Mouse (Mus musculus) G1E (cell line): ENCODE measurements around the gene Tbc1d16. TPM values are rescaled to one million over a fixed set of nuclear protein-coding genes. Genes with fewer than 3 reads are reported as not detected.

Experiments used
- ATAC-seq: 2 replicates; pipeline ENCODE4 v1.8.0; 2016; ENCODE audit warnings: mild to moderate bottlenecking; ENCODE audit not compliant: insufficient number of reproducible peaks, poor library complexity, low FRiP score, severe bottlenecking; ENCODE audit errors: extremely low read depth
- DNase-seq: peaks from one replicate; pipeline ENCODE4 v3.0.0; 2012; ENCODE audit warnings: low spot score
- H3K27me3 ChIP-seq: 2 replicates; pipeline ENCODE4 v1.6.1; 2012; ENCODE audit warnings: mild to moderate bottlenecking, low read length, inconsistent platforms; ENCODE audit not compliant: insufficient read depth
- H3K36me3 ChIP-seq: replicated peaks from 2 replicates; pipeline ENCODE3; 2012; ENCODE audit warnings: mild to moderate bottlenecking, inconsistent platforms
- H3K4me1 ChIP-seq: 2 replicates; pipeline ENCODE4 v1.6.1; 2012; ENCODE audit warnings: low read depth, low read length, inconsistent platforms, mixed read lengths; ENCODE audit not compliant: insufficient read depth
- H3K4me3 ChIP-seq: 2 replicates; pipeline ENCODE4 v1.5.1; 2012; ENCODE audit warnings: low read depth, mild to moderate bottlenecking, inconsistent platforms, low read length, moderate library complexity, mixed read lengths
- H3K9me3 ChIP-seq: replicated peaks from 2 replicates; pipeline ENCODE4 v1.6.1; 2012; ENCODE audit warnings: inconsistent platforms
- CTCF ChIP-seq: IDR thresholded peaks from 2 replicates; pipeline ENCODE4 v1.5.1; 2012; ENCODE audit warnings: low read depth, low read length, inconsistent platforms, mixed read lengths
- GATA1 ChIP-seq: IDR thresholded peaks from 2 replicates; pipeline ENCODE4 v1.6.1; 2012; ENCODE audit warnings: borderline replicate concordance, low read length, inconsistent platforms, mixed read lengths
- GATA2 ChIP-seq: IDR thresholded peaks from 2 replicates; pipeline ENCODE4 v1.6.1; 2012; ENCODE audit warnings: low read depth, low read length, inconsistent platforms, borderline replicate concordance
- POLR2AphosphoS5 ChIP-seq: IDR thresholded peaks from 2 replicates; pipeline ENCODE4 v1.6.1; 2012; ENCODE audit warnings: low read depth, low read length, inconsistent platforms; ENCODE audit not compliant: insufficient replicate concordance
- TAL1 ChIP-seq: conservative IDR thresholded peaks from 2 replicates; pipeline ENCODE4 v1.6.1; 2012; ENCODE audit warnings: low read depth, low read length, inconsistent platforms, mixed read lengths
- polyA plus RNA-seq: library from polyadenylated mRNA; stranded (reverse); fragments of >175 nt; gene quantifications from 2 replicates; pipeline ENCODE4 v1.2.3, GENCODE M21; 2012
- total RNA-seq, 2 experiments: library from RNA; stranded (forward) in 1 of 2; stranded (reverse) in 1 of 2; fragments of 200-1000 nt in 1 of 2; fragments of >200 nt in 1 of 2; fragmentation: Nextera tagmentation in 1 of 2; gene quantifications; 2 replicates each; pipeline ENCODE4 v1.2.3; 2014 to 2017

Gene Tbc1d16
- total and polyA plus RNA-seq, 3 experiments, result 0.05 TPM; not detected in 2

DNA sequence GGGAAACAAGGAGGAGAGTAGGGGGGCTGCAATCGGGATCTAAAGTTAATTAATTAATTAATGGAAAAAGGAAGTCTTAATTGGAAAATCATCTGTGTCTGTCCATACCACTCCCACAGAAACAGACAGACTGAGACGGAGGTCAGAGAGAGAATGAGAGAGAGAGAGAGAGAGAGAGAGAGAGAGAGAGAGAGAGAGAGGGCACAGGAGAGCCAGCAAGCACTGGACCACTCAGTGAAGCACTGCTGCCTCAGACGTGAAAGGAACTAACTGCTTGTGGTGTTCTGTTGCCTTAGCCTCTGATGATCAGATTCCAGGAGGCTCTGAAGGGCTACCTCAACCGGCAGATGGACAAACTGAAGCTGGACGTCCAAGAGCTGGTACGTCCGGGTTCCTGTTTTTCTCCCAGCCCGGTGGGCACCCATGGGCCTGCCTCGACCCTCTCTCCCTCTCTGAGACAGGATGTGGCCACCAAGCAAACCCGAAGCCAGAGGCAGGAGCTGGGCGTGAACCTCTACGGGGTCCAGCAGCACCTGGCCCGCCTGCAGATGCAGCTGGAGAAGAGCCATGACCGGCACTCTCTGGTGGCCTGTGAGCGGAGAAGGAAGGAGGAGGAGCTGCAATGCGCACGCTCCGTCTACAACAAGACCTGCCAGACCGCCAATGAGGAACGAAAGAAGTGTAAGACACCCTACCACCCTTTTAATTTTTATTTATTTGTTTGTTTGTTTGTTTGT, 9.4 kb upstream of the Tbc1d16 start:
- no peak for ATAC-seq
- Histone ChIP-seq H3K9me3 (peaks cover 57% of the 10 kb centered on the region), H3K36me3 (no peaks in the 10 kb centered on the region), H3K4me1 (no peaks in the 10 kb centered on the region), H3K27me3 (no peaks in the 10 kb centered on the region), H3K4me3 (no peak overlapping the region)
- DNase-seq, result no peak
- TF ChIP-seq GATA2 (no peak), POLR2AphosphoS5 (no peak), GATA1 (no peak), TAL1 (no peak), CTCF (no peak)

DNA sequence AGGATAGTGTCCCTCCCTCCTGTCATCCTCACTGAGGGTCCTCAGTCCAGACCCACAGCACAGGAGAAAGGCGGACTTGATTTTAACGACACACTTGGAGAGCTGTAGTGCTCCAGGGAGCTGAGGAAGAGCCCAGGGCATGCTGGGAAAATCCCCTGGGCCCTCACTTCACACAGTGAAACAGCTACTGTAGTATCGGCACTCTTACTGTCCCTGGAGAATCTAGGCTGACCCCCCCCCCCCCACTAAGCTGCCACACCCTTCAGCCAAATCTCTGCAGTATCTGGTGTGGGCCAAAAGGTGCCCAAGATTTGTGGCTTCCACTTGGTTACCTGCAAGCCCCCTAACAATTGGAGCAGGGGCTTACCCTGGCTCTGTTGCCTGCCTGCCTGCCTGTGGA, 8.7 kb upstream of the Tbc1d16 start:
- H3K36me3 ChIP-seq, result no peaks in the 10 kb centered on the region
- H3K4me1 ChIP-seq, result no peaks in the 10 kb centered on the region
- ATAC-seq (no peak), DNase-seq (no peak)
- peaks cover 54% of the 10 kb centered on the region for H3K9me3 ChIP-seq
- H3K4me3 ChIP-seq, result no peak overlapping the region
- TF ChIP-seq POLR2AphosphoS5, result no peak
- TF ChIP-seq GATA1, result no peak
- no peak for TF ChIP-seq GATA2
- TF ChIP-seq CTCF, result no peak
- no peak for TF ChIP-seq TAL1
- no peaks in the 10 kb centered on the region for H3K27me3 ChIP-seq

DNA sequence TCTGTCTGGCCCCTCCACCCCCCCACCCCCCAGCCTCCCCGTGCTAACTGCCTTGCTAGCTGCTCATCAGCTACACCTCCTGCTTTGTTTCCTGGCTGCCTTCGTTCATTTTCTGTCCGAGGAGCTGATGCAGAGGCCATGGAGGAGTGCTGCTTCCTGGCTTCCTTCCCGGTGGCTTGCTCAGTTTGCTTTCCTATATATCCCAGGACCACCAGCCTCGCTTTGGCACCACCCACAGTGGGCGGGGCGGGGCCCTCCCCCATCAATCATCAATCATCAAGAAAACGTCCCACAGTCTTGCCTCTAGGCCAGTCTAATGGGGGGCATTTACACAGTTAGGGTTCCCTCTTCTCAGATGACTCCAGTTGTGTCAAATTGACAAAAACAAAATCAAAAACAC, 8.1 kb upstream of the Tbc1d16 start:
- Histone ChIP-seq H3K36me3 (no peaks in the 10 kb centered on the region), H3K9me3 (peaks cover 51% of the 10 kb centered on the region), H3K4me3 (no peak overlapping the region), H3K4me1 (no peaks in the 10 kb centered on the region), H3K27me3 (no peaks in the 10 kb centered on the region)
- ATAC-seq (no peak), DNase-seq (no peak)
- TF ChIP-seq GATA1 (no peak), CTCF (no peak), TAL1 (no peak), GATA2 (no peak), POLR2AphosphoS5 (no peak)

DNA sequence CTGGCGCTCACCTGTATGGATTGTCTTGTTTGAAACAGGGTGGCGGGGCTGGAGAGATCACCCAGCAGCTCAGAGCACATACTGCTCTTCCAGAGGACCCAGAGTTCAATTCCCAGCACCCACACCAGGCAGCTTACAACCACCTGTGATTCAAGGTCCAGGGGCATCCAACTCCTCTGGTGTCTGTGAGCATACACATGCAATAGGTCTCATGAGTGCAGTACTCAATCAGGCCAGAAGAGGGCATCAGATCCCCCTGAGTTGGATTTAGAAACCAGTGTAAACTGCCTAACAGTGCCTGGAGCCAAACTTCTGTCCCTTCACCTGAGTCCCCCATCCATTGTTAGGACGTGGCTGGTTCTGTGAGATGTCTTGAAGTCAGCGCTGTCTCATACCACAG, 7.3 kb upstream of the Tbc1d16 start:
- no peak for ATAC-seq
- TF ChIP-seq GATA1 (no peak), CTCF (peak; percentile 33; the same call in 1 of the 2 replicates), POLR2AphosphoS5 (no peak)
- H3K9me3 ChIP-seq, result peaks cover 54% of the 10 kb centered on the region
- H3K4me3 ChIP-seq, result 0 out of 2 replicates have a peak overlapping the region, but pooled peaks have one; percentile 16
- no peaks in the 10 kb centered on the region for H3K27me3 ChIP-seq
- DNase-seq, result no peak
- H3K36me3 ChIP-seq, result no peaks in the 10 kb centered on the region
- no peaks in the 10 kb centered on the region for H3K4me1 ChIP-seq

DNA sequence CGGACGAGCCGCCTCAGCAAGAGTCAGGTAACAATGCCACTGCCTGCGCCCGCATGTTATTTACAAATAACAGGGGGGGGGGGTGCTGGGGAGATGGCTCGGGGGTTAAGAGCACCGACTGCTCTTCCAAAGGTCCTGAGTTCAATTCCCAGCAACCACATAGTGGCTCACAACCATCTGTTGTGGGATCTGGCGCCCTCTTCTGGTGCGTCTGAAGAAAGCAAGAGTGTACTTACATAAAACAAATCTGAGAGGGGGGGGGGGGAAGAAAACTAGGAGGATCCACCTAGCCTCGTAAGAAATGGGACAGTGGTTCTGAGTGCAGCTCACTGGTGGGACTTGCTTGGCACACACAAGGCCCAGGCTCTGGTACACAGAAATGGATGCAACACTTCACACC, 6.5 kb upstream of the Tbc1d16 start:
- H3K36me3 ChIP-seq, result no peaks in the 10 kb centered on the region
- H3K9me3 ChIP-seq, result peaks cover 54% of the 10 kb centered on the region
- TF ChIP-seq TAL1, result no peak
- TF ChIP-seq GATA2, result no peak
- no peak overlapping the region for H3K4me3 ChIP-seq
- H3K4me1 ChIP-seq, result no peaks in the 10 kb centered on the region
- ATAC-seq, result no peak
- H3K27me3 ChIP-seq, result no peaks in the 10 kb centered on the region
- DNase-seq, result no peak

DNA sequence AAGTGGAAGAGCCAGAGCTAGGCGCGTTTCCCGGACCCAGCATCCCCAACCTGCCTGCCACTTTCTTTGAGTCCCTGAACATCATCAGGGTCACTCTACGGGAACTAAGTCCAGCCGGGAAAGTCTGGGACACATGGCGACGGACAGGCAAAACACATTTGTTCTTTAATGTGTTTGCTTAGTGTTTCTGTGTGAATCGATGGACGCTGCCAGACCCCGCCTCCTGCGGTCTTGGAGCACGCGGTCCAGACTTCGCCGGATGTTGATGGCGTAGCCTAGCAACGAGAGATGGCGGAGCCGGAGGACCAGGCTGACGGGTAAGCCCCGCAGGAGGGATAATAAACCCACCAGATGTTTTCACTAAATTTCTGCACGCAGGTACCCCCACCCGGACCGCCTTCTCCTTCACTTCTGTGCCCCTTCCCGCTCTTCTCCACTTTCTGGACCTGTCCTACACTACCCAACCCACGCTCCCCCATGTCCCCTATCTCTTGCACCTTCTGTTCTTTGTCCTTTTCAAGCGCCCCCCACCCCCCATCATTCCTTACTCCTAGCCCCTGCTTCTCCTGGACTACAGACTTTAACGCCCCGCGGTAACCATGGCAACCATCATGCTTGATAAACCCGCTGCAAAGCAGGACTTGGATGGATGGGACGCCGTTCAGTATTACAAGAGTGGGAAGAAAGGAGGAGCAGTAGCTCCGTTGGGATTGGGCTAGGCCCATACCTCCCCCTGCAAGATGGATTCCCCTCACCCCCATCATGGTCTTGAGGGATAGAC, 737 bp upstream of the Tbc1d16 start:
- no peak for DNase-seq

DNA sequence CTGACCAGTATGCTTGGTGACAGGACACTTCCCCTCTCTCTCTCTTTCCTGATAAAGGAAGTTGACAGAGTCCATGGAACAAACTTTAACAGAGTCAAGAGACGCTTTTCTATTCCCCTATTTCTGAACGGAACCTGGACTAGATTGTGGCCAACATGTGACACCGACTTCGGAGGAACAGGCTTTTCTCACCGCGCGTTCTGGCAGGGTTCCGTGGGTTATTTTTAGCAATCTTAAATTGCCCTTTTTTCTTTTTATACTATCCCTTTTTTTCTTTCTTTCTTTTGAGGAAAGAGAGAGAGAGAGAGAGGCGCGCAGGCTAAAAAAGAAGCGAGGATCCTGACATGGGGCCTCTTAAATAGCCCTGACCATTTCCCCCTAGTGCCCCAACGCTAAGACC, 708 bp downstream of the Tbc1d16 start:
- Histone ChIP-seq H3K36me3 (no peaks in the 10 kb centered on the region), H3K27me3 (no peaks in the 10 kb centered on the region), H3K4me1 (no peaks in the 10 kb centered on the region), H3K9me3 (peaks cover 60% of the 10 kb centered on the region), H3K4me3 (no peak overlapping the region)
- TF ChIP-seq POLR2AphosphoS5 (no peak), CTCF (no peak), GATA1 (no peak), TAL1 (no peak), GATA2 (no peak)
- ATAC-seq (no peak), DNase-seq (no peak)

More for the DNA sequence above, 737 bp upstream of the Tbc1d16 start:
- no peak for ATAC-seq
- Histone ChIP-seq H3K27me3 (no peaks in the 10 kb centered on the region), H3K4me1 (no peaks in the 10 kb centered on the region), H3K36me3 (no peaks in the 10 kb centered on the region), H3K4me3 (no peak overlapping the region), H3K9me3 (peaks cover 47% of the 10 kb centered on the region)
- TF ChIP-seq TAL1 (no peak), GATA1 (no peak), GATA2 (no peak), CTCF (no peak), POLR2AphosphoS5 (no peak)
